Mouse (Mus musculus) midbrain, embryonic 15.5 days (tissue): Measurements from ENCODE around the gene Tmem50b. TPM values are rescaled to one million over a fixed set of nuclear protein-coding genes. Genes with fewer than 3 reads are reported as not detected.

ENCODE experiments used
- ATAC-seq: fragments of 200-750 bp; cut with Nextera tagmentation; replicated peaks from 2 replicates; pipeline ENCODE4 v1.8.0; 2017; ENCODE audit warnings: moderate TSS enrichment
- H3K27ac ChIP-seq: fragments of 300-500 bp; sonication (generic); 2 replicates; pipeline ENCODE4 v1.5.1; 2015; ENCODE audit warnings: mild to moderate bottlenecking, inconsistent platforms
- H3K27me3 ChIP-seq: fragments of 300-500 bp; sonication (generic); replicated peaks from 2 replicates; pipeline ENCODE4 v1.6.1; 2015; ENCODE audit warnings: inconsistent platforms
- H3K36me3 ChIP-seq: fragments of 300-500 bp; sonication (generic); replicated peaks from 2 replicates; pipeline ENCODE4 v1.6.1; 2015; ENCODE audit warnings: inconsistent platforms
- H3K4me1 ChIP-seq: fragments of 300-500 bp; sonication (generic); 2 replicates; pipeline ENCODE4 v1.6.1; 2015; ENCODE audit warnings: inconsistent platforms
- H3K4me2 ChIP-seq: fragments of 300-500 bp; sonication (generic); 2 replicates; pipeline ENCODE4 v1.6.1; 2015; ENCODE audit warnings: inconsistent platforms, mild to moderate bottlenecking, moderate library complexity
- H3K4me3 ChIP-seq: fragments of 300-500 bp; sonication (generic); 2 replicates; pipeline ENCODE4 v1.5.1; 2015; ENCODE audit warnings: mild to moderate bottlenecking, inconsistent platforms
- H3K9ac ChIP-seq: fragments of 300-500 bp; sonication (generic); 2 replicates; pipeline ENCODE4 v1.6.1; 2015; ENCODE audit warnings: mild to moderate bottlenecking, inconsistent platforms
- H3K9me3 ChIP-seq: fragments of 300-500 bp; sonication (generic); 2 replicates; pipeline ENCODE4 v1.6.1; 2016; ENCODE audit warnings: inconsistent platforms
- WGBS: fragments of 180-500 bp; shearing (Covaris S2); methylation state at CpG from one replicate; pipeline ENCODE4 v1.1.7; 2015; ENCODE audit warnings: mixed read lengths; 5-methylcytosine and 5-hydroxymethylcytosine counted together
- polyA plus RNA-seq: library from polyadenylated mRNA; unstranded; fragments of >200 nt; fragmentation: Nextera tagmentation; extraction: Ambion mirVana; gene quantifications from 2 replicates; pipeline ENCODE4 v1.2.1, GENCODE M21; 2015

Tmem50b gene
- polyA plus RNA-seq, 1 experiment from 2014 or later = 81.6 TPM

DNA sequence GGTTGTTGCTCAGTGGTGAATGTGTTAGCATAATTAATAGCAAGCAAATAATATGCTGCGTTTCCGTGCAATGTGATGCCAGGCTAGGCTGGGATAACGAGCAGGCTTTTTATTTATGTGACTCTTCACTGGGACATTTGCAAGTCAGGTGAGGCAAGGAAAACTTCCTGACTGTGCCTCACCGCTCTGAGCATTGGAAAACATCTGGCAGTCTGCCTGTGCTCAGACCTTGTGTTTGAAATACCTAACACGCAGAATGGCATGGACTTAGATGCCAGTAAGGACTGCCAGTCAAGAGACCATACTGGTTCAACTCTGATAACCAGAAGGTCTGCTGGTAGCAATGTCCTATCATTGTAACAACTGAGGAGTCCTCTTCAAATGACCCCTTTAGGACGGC, 7.6 kb upstream of the Tmem50b start:
- Histone ChIP-seq H3K4me1 (no peaks in the 10 kb centered on the region), H3K4me2 (no peak overlapping the region), H3K4me3 (no peak overlapping the region), H3K36me3 (no peaks in the 10 kb centered on the region), H3K27me3 (no peaks in the 10 kb centered on the region), H3K27ac (no peak overlapping the region), H3K9ac (no peak overlapping the region), H3K9me3 (no peaks in the 10 kb centered on the region)
- WGBS = 81% methylated on average over 6 of the region's 6 CpGs
- no peak for ATAC-seq

DNA sequence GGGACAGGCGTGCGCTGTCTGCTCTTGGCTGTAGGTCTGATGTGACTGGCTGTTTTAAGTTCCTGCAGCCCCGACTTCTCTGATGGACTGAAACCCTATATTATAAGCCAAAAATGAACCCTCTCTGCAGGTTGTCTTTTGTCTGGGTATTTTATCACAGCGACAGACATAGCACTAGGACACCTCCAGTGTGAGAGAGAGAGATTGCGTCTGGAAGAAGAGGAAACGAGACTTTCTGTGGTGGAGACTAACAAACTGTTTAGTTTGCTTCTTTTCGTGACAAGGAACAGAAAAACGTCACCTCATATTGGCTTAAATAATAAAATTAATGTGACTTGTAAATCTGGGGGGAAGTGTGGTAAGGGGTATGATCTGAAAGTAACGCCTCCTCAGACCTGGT, 4.1 kb upstream of the Tmem50b start:
- H3K9me3 ChIP-seq = no peaks in the 10 kb centered on the region

DNA sequence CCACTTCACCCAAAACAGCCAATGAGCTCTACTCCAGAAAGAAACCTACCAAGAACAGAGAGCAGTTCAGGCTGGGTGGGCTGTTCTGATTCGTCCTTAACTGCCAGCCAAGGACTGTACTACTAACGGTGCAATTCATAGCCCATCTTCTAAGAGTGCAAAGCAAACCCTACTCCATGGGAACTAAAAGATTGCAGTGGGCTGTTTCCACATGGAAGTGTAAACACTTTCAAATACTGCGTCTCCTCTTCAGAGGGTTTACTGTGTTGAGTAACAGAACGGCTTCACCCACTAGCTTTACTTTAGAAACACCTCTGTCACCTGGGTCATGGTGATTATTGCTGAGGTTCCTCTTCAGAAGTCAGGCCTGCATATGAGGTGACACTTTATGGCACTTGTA, 3.5 kb upstream of the Tmem50b start:
- Histone ChIP-seq H3K9me3 (no peaks in the 10 kb centered on the region), H3K27me3 (0 out of 2 replicates have a peak, but pooled peaks cover 4% of the 10 kb centered on the region), H3K36me3 (no peaks in the 10 kb centered on the region), H3K9ac (no peak overlapping the region), H3K27ac (no peak overlapping the region), H3K4me1 (peaks cover 7% of the 10 kb centered on the region), H3K4me2 (no peak overlapping the region), H3K4me3 (no peak overlapping the region)
- WGBS = 91% methylated on average over 4 of the region's 4 CpGs
- ATAC-seq = no peak

More for the DNA sequence above, 4.1 kb upstream of the Tmem50b start:
- 0 out of 2 replicates have a peak, but pooled peaks cover 4% of the 10 kb centered on the region for H3K27me3 ChIP-seq
- H3K4me2 ChIP-seq = no peak overlapping the region
- no peak for ATAC-seq
- H3K27ac ChIP-seq = no peak overlapping the region
- no peak overlapping the region for H3K4me3 ChIP-seq
- H3K36me3 ChIP-seq = no peaks in the 10 kb centered on the region
- peaks cover 3% of the 10 kb centered on the region for H3K4me1 ChIP-seq
- no peak overlapping the region for H3K9ac ChIP-seq
- 83% methylated on average over 9 of the region's 9 CpGs for whole genome bisulfite sequencing

DNA sequence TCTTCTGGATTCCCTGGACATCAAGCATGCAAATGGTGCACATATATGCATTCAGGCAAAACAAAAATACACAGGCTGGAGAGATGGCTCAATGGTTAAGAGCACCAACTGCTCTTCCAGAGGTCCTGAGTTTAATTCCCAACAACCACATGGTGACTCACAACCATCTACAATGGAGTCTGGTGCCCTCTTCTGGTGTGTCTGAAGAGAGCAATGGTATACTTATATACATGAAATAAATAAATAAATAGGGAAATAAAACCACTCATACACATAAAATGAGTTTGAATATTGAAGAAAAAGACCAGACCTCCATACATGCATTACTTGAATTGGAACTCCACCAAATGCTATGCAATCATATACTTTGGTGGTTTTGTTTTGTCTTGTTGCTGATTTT, 1.6 kb upstream of the Tmem50b start:
- Histone ChIP-seq H3K4me3 (no peak overlapping the region), H3K36me3 (no peaks in the 10 kb centered on the region), H3K9me3 (no peaks in the 10 kb centered on the region), H3K9ac (no peak overlapping the region), H3K4me2 (no peak overlapping the region), H3K27me3 (0 out of 2 replicates have a peak, but pooled peaks cover 4% of the 10 kb centered on the region), H3K27ac (no peak overlapping the region), H3K4me1 (peaks cover 9% of the 10 kb centered on the region)
- ATAC-seq = no peak

- under 1% methylated on average over 75 of the region's 75 CpGs for WGBS
- peak overlapping the region; percentile 79 for H3K27ac ChIP-seq
- peaks cover 9% of the 10 kb centered on the region for H3K4me1 ChIP-seq
- no peaks in the 10 kb centered on the region for H3K36me3 ChIP-seq
- H3K9me3 ChIP-seq = no peaks in the 10 kb centered on the region
- H3K4me2 ChIP-seq = peak overlapping the region; percentile 61
- peak overlapping the region; percentile 77 for H3K4me3 ChIP-seq
- peak overlapping the region; percentile 73 for H3K9ac ChIP-seq
- 0 out of 2 replicates have a peak, but pooled peaks cover 4% of the 10 kb centered on the region for H3K27me3 ChIP-seq
- ATAC-seq = peak; percentile 12; the same call in 1 of the 2 replicates
These were observed 575 bp downstream of the Tmem50b start for GRCm38 (mm10) chr16:91596779-91597671.

GRCm38 (mm10) chr16:91596397-91596778, 1.2 kb downstream of the Tmem50b start:
- 0 out of 2 replicates have a peak, but pooled peaks cover 4% of the 10 kb centered on the region for H3K27me3 ChIP-seq
- peaks cover 9% of the 10 kb centered on the region for H3K4me1 ChIP-seq
- peak overlapping the region; percentile 77 for H3K4me3 ChIP-seq
- no peak for ATAC-seq
- peak overlapping the region; percentile 73; the same call in 1 of the 2 replicates for H3K9ac ChIP-seq
- 20% methylated on average over 9 of the region's 9 CpGs for WGBS
- H3K36me3 ChIP-seq = no peaks in the 10 kb centered on the region
- no peak overlapping the region for H3K27ac ChIP-seq
- H3K9me3 ChIP-seq = no peaks in the 10 kb centered on the region
- peak overlapping the region; percentile 61 for H3K4me2 ChIP-seq

- Histone ChIP-seq H3K36me3 (no peaks in the 10 kb centered on the region), H3K9me3 (no peaks in the 10 kb centered on the region), H3K4me3 (no peak overlapping the region), H3K27me3 (0 out of 2 replicates have a peak, but pooled peaks cover 4% of the 10 kb centered on the region), H3K4me2 (no peak overlapping the region), H3K27ac (no peak overlapping the region), H3K4me1 (peaks cover 9% of the 10 kb centered on the region), H3K9ac (no peak overlapping the region)
- no peak for ATAC-seq
- 79% methylated on average over 6 of the region's 6 CpGs for WGBS
These were observed 2.5 kb downstream of the Tmem50b start for GRCm38 (mm10) chr16:91595076-91595475.

DNA sequence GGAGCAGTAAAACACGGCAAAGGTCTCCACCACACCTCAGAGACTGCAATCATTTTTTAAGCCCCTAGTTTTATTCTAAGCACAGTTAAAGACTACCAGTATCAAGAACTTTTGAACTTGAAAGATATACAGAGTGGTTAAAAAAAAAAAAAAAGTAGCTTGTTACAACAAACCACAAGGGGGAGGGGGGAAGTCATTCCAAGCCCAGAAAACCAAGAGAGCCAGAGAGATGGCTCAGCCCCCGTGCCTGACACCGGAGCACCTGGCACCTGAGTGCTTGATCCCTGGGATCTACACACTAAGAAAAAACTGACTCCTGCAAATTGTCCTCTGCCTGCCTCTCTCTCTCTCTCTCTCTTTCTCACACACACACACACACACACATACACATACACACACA, 4.3 kb downstream of the Tmem50b start:
- Histone ChIP-seq H3K27ac (no peak overlapping the region), H3K27me3 (no peaks in the 10 kb centered on the region), H3K4me1 (peaks cover 9% of the 10 kb centered on the region), H3K9me3 (no peaks in the 10 kb centered on the region), H3K9ac (no peak overlapping the region), H3K36me3 (no peaks in the 10 kb centered on the region), H3K4me2 (no peak overlapping the region), H3K4me3 (no peak overlapping the region)
- no peak for ATAC-seq
- 77% methylated on average over 3 of the region's 3 CpGs for WGBS

- 79% methylated on average over 8 of the region's 8 CpGs for WGBS
- H3K9ac ChIP-seq = no peak overlapping the region
These were observed 5.4 kb downstream of the Tmem50b start for GRCm38 (mm10) chr16:91592162-91592561.

DNA sequence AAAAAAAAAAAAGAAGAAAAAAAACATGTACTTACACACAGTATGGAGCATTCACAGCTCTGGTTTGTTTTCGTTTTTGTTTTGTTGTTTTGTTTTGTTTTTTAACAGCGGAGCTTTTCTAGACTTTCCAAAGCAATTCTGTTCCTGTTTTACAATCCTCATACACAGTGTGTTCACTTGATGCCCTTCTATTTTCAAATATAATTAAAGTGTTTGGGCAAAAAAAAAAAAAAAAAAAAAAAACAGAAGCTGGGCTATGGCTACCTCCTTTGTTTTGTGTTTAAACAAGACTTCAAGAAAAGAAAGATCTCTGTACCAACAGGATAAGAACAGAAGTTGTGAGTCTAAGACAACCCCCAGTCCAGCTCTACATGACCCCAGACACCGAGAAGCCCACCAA, 8.9 kb downstream of the Tmem50b start:
- no peaks in the 10 kb centered on the region; the same call in 1 of the 2 replicates for H3K36me3 ChIP-seq
- no peaks in the 10 kb centered on the region for H3K9me3 ChIP-seq
- 87% methylated on average over 3 of the region's 3 CpGs for WGBS
- H3K4me2 ChIP-seq = no peak overlapping the region
- no peak for ATAC-seq
- no peaks in the 10 kb centered on the region for H3K27me3 ChIP-seq
- H3K27ac ChIP-seq = no peak overlapping the region
- H3K4me3 ChIP-seq = no peak overlapping the region
- no peaks in the 10 kb centered on the region; the same call in 1 of the 2 replicates for H3K4me1 ChIP-seq
- H3K9ac ChIP-seq = no peak overlapping the region

More at GRCm38 (mm10) chr16:91592162-91592561, 5.4 kb downstream of the Tmem50b start:
- Histone ChIP-seq H3K9me3 (no peaks in the 10 kb centered on the region), H3K27me3 (no peaks in the 10 kb centered on the region), H3K4me1 (peaks cover 9% of the 10 kb centered on the region), H3K4me2 (no peak overlapping the region), H3K4me3 (no peak overlapping the region), H3K27ac (no peak overlapping the region), H3K36me3 (no peaks in the 10 kb centered on the region)
- ATAC-seq = no peak

- H3K4me3 ChIP-seq = no peak overlapping the region
- no peak for ATAC-seq
- no peak overlapping the region for H3K27ac ChIP-seq
- H3K4me1 ChIP-seq = no peaks in the 10 kb centered on the region
- no peak overlapping the region for H3K4me2 ChIP-seq
- H3K9me3 ChIP-seq = no peaks in the 10 kb centered on the region
- H3K27me3 ChIP-seq = no peaks in the 10 kb centered on the region
- H3K9ac ChIP-seq = no peak overlapping the region
- WGBS = 62% methylated on average over 6 of the region's 6 CpGs
- no peaks in the 10 kb centered on the region; the same call in 1 of the 2 replicates for H3K36me3 ChIP-seq
These were observed 9.7 kb downstream of the Tmem50b start for GRCm38 (mm10) chr16:91587730-91588453.

GRCm38 (mm10) chr16:91586244-91586643, 11.4 kb downstream of the Tmem50b start:
- Histone ChIP-seq H3K27me3 (no peaks in the 10 kb centered on the region), H3K9me3 (no peaks in the 10 kb centered on the region), H3K4me2 (no peak overlapping the region), H3K4me1 (no peaks in the 10 kb centered on the region), H3K36me3 (no peaks in the 10 kb centered on the region; the same call in 1 of the 2 replicates), H3K9ac (no peak overlapping the region), H3K27ac (no peak overlapping the region), H3K4me3 (no peak overlapping the region)
- ATAC-seq = no peak
- 95% methylated on average over 6 of the region's 6 CpGs for WGBS
